Mouse (Mus musculus) c-Kit-positive CD71-positive TER-119-positive erythroid progenitor cells, embryonic 14.5 days (primary cell): Measurements from ENCODE around the gene Nop2.
A peak's percentile ranks its signal among the peaks of the same experiment; 100 is the strongest.
"Not testable (repeated sequence)": the region's sequence is repeated elsewhere in the genome, so short reads cannot be mapped to it uniquely, and the experiment has no call there.

Experiments used
- DNase-seq: peaks from one replicate; pipeline ENCODE4 v3.0.0-alpha.2; 2013; ENCODE audit warnings: low spot score

The Nop2 gene

GRCm38 (mm10) chr6:125154550-125154949, 22.8 kb downstream of the Nop2 start:
- DNase-seq = no peak

- no peak for DNase-seq
These were observed 23.6 kb downstream of the Nop2 start for GRCm38 (mm10) chr6:125155262-125155661.

- DNase-seq = no peak
These were observed 24.8 kb downstream of the Nop2 start for GRCm38 (mm10) chr6:125156491-125156890.

- no peak for DNase-seq
These were observed 25.4 kb downstream of the Nop2 start for GRCm38 (mm10) chr6:125156903-125157614.

- no peak for DNase-seq
These were observed 27.3 kb downstream of the Nop2 start for GRCm38 (mm10) chr6:125158944-125159492.

- DNase-seq = no peak
These were observed 28.3 kb downstream of the Nop2 start for GRCm38 (mm10) chr6:125159773-125160557.

GRCm38 (mm10) chr6:125160558-125160853, 28.8 kb downstream of the Nop2 start:
- no peak for DNase-seq

- DNase-seq = peak; percentile 27
These were observed 29.4 kb downstream of the Nop2 start for GRCm38 (mm10) chr6:125160854-125161760.

GRCm38 (mm10) chr6:125161971-125162370, 30.3 kb downstream of the Nop2 start:
- DNase-seq = peak; percentile 72

GRCm38 (mm10) chr6:125162615-125163305, 31.1 kb downstream of the Nop2 start:
- DNase-seq = not testable (repeated sequence)

- peak; percentile 45 for DNase-seq
These were observed 32.3 kb downstream of the Nop2 start for GRCm38 (mm10) chr6:125163801-125164657.

GRCm38 (mm10) chr6:125164672-125165327, 33.1 kb downstream of the Nop2 start:
- no peak for DNase-seq

GRCm38 (mm10) chr6:125165328-125165891, 33.7 kb downstream of the Nop2 start:
- peak; percentile 92 for DNase-seq

- no peak for DNase-seq
These were observed 34.5 kb downstream of the Nop2 start, which contains the start of gene Gapdh for GRCm38 (mm10) chr6:125166051-125166751. Gene Gapdh, minus strand, starts transcription at chr6:125166467.

GRCm38 (mm10) chr6:125166861-125167650, 35.3 kb downstream of the Nop2 start:
- no peak for DNase-seq

- no peak for DNase-seq
These were observed 36.4 kb downstream of the Nop2 start for GRCm38 (mm10) chr6:125168086-125168485.

GRCm38 (mm10) chr6:125170194-125170593, 38.5 kb downstream of the Nop2 start:
- no peak for DNase-seq

GRCm38 (mm10) chr6:125172474-125172873, 40.8 kb downstream of the Nop2 start:
- no peak for DNase-seq
